Mouse (Mus musculus) liver, postnatal 0 days (tissue): ENCODE data around the gene Nek5.
A peak's percentile ranks its signal among the peaks of the same experiment; 100 is the strongest.

Experiments used
- CTCF ChIP-seq: sonication (generic); IDR thresholded peaks from 2 replicates; pipeline ENCODE4 v1.5.1; 2016; ENCODE audit warnings: antibody characterized with exemption, low read depth
- EP300 ChIP-seq: IDR thresholded peaks from 2 replicates; pipeline ENCODE4 v1.6.1; 2016; ENCODE audit warnings: antibody characterized with exemption, low read depth, mild to moderate bottlenecking

GRCm38 (mm10) chr8:22028973-22029372 lies 95.9 kb downstream of the Nek5 start:
- peak; percentile 52 for TF ChIP-seq CTCF
- TF ChIP-seq EP300 = no peak
